Mouse (Mus musculus) myocyte (in vitro differentiated cells): ENCODE measurements around the gene Actn4. TPM values are rescaled to one million over a fixed set of nuclear protein-coding genes. Genes with fewer than 3 reads are reported as not detected.

ENCODE experiments used
- H3K27me3 ChIP-seq: one replicate; pipeline ENCODE4 v1.6.1; 2011; ENCODE audit not compliant: control insufficient read depth, insufficient read depth, insufficient read length
- H3K36me3 ChIP-seq: one replicate; pipeline ENCODE4 v1.6.1; 2011; ENCODE audit not compliant: control insufficient read depth, insufficient read depth
- H3K4me2 ChIP-seq: one replicate; pipeline ENCODE4 v1.6.1; 2011; ENCODE audit warnings: low read depth, control low read depth
- H3K4me3 ChIP-seq: one replicate; pipeline ENCODE4 v1.5.1; 2011; ENCODE audit warnings: mild to moderate bottlenecking, control low read depth, moderate library complexity
- H3K79me2 ChIP-seq: one replicate; pipeline ENCODE4 v1.6.1; 2011; ENCODE audit not compliant: control insufficient read depth, insufficient read depth
- H3ac ChIP-seq: one replicate; pipeline ENCODE4 v1.6.1; 2011; ENCODE audit not compliant: control insufficient read depth, insufficient read length
- CEBPB ChIP-seq: IDR thresholded peaks from 2 replicates; pipeline ENCODE4 v1.6.1; 2011; ENCODE audit warnings: mild to moderate bottlenecking, moderate library complexity; ENCODE audit not compliant: poor library complexity, insufficient read depth, severe bottlenecking
- E2F4 ChIP-seq: IDR thresholded peaks from one replicate; pipeline ENCODE4 v1.6.1; 2011; ENCODE audit warnings: mild to moderate bottlenecking, control low read depth, moderate library complexity; ENCODE audit not compliant: insufficient read depth
- MAX ChIP-seq: IDR thresholded peaks from one replicate; pipeline ENCODE4 v1.6.1; 2011; ENCODE audit warnings: low read depth, mild to moderate bottlenecking, control low read depth
- MYOD1 ChIP-seq, 3 experiments: IDR thresholded peaks; one replicate each; pipeline ENCODE4 v1.6.1; 2011; ENCODE audit warnings: control low read depth in 2 of 3, low read depth in 2 of 3, mild to moderate bottlenecking in 2 of 3, moderate library complexity in 1 of 3; ENCODE audit not compliant: insufficient read length in 2 of 3, control insufficient read depth in 1 of 3
- MYOG ChIP-seq, 3 experiments: IDR thresholded peaks; one replicate each; pipeline ENCODE4 v1.6.1; 2011; ENCODE audit warnings: control low read depth in 2 of 3, low read depth in 2 of 3, mild to moderate bottlenecking in 2 of 3; ENCODE audit not compliant: insufficient read length in 2 of 3, control insufficient read depth in 1 of 3, insufficient read depth in 1 of 3
- POLR2A ChIP-seq: IDR thresholded peaks from one replicate; pipeline ENCODE4 v1.6.1; 2011; ENCODE audit warnings: low read depth, mild to moderate bottlenecking, control low read depth, moderate library complexity; ENCODE audit not compliant: insufficient read length
- POLR2AphosphoS2 ChIP-seq: IDR thresholded peaks from one replicate; pipeline ENCODE4 v1.6.1; 2011; ENCODE audit warnings: low read depth, control low read depth; ENCODE audit not compliant: insufficient read length
- REST ChIP-seq: IDR thresholded peaks from one replicate; pipeline ENCODE4 v1.6.1; 2011; ENCODE audit warnings: mild to moderate bottlenecking, control low read depth, moderate library complexity; ENCODE audit not compliant: insufficient read depth, insufficient read length
- SRF ChIP-seq: IDR thresholded peaks from one replicate; pipeline ENCODE4 v1.6.1; 2011; ENCODE audit warnings: low read depth; ENCODE audit not compliant: control insufficient read depth, insufficient read length
- TCF12 ChIP-seq: IDR thresholded peaks from one replicate; pipeline ENCODE4 v1.6.1; 2011; ENCODE audit warnings: mild to moderate bottlenecking, control low read depth; ENCODE audit not compliant: poor library complexity, insufficient read depth, severe bottlenecking
- TCF3 ChIP-seq: IDR thresholded peaks from one replicate; pipeline ENCODE4 v1.6.1; 2011; ENCODE audit warnings: low read depth, control low read depth; ENCODE audit not compliant: insufficient read length
- USF1 ChIP-seq: IDR thresholded peaks from one replicate; pipeline ENCODE4 v1.6.1; 2011; ENCODE audit warnings: low read depth, mild to moderate bottlenecking, control low read depth, moderate library complexity
- polyA plus RNA-seq: library from polyadenylated mRNA; unstranded; fragments of >200 nt; fragmentation: generic; extraction: Trizol; gene quantifications from one replicate; pipeline ENCODE4 v1.2.1, GENCODE M21; 2012; ENCODE audit warnings: missing spikeins

The Actn4 gene
- polyA plus RNA-seq, 1 experiment = 270 TPM

GRCm38 (mm10) chr7:28954773-28955172, 7.4 kb downstream of the Actn4 start:
- Histone ChIP-seq H3K4me2 (peak overlapping the region; percentile 83), H3K27me3 (no peaks in the 10 kb centered on the region), H3K36me3 (peaks cover 5% of the 10 kb centered on the region), H3K79me2 (peaks cover 88% of the 10 kb centered on the region), H3K4me3 (no peak overlapping the region), H3ac (no peak overlapping the region)
- TF ChIP-seq REST (no peak), CEBPB (peak; percentile 74)

- H3K4me2 ChIP-seq = peak overlapping the region; percentile 70
- H3K27me3 ChIP-seq = no peaks in the 10 kb centered on the region
- TF ChIP-seq TCF3 (no peak), MAX (no peak), CEBPB (no peak), MYOD1 (IDR thresholded peaks at IDR 0.05; ENCODE audit: control insufficient read depth in 1 of 3, insufficient read length in 2 of 3, low read depth in 2 of 3) (no peak), TCF12 (no peak), USF1 (no peak)
- H3K36me3 ChIP-seq = peaks cover 5% of the 10 kb centered on the region
- no peak overlapping the region for H3K4me3 ChIP-seq
- H3K79me2 ChIP-seq = peaks cover 88% of the 10 kb centered on the region
- no peak overlapping the region for H3ac ChIP-seq
Observed at GRCm38 (mm10) chr7:28953476-28954376, 8.4 kb downstream of the Actn4 start.

- Histone ChIP-seq H3K4me3 (no peak overlapping the region), H3K36me3 (peaks cover 5% of the 10 kb centered on the region), H3K4me2 (peak overlapping the region; percentile 70), H3K27me3 (no peaks in the 10 kb centered on the region), H3ac (no peak overlapping the region), H3K79me2 (peaks cover 88% of the 10 kb centered on the region)
- TF ChIP-seq E2F4 (no peak), POLR2A (no peak), REST (no peak), MAX (no peak), POLR2AphosphoS2 (no peak), MYOD1 (IDR thresholded peaks at IDR 0.05; ENCODE audit: control insufficient read depth in 1 of 3, insufficient read length in 2 of 3, low read depth in 2 of 3) (no peak), TCF12 (no peak), USF1 (no peak), SRF (no peak), MYOG (IDR thresholded peaks at IDR 0.05; ENCODE audit: control insufficient read depth in 1 of 3, insufficient read depth in 1 of 3, insufficient read length in 2 of 3, low read depth in 2 of 3) (no peak), CEBPB (no peak), TCF3 (no peak)
Observed at GRCm38 (mm10) chr7:28952786-28953185, 9.4 kb downstream of the Actn4 start.

- no peak overlapping the region for H3ac ChIP-seq
- no peak overlapping the region for H3K4me3 ChIP-seq
- TF ChIP-seq TCF3 (no peak), CEBPB (no peak), E2F4 (no peak), SRF (peak; percentile 34)
- H3K27me3 ChIP-seq = no peaks in the 10 kb centered on the region
- peak overlapping the region; percentile 70 for H3K4me2 ChIP-seq
- peaks cover 88% of the 10 kb centered on the region for H3K79me2 ChIP-seq
- H3K36me3 ChIP-seq = peaks cover 5% of the 10 kb centered on the region
Observed at GRCm38 (mm10) chr7:28951764-28952163, 10.4 kb downstream of the Actn4 start.

GRCm38 (mm10) chr7:28950346-28951037, 11.6 kb downstream of the Actn4 start:
- no peaks in the 10 kb centered on the region for H3K27me3 ChIP-seq
- no peak overlapping the region for H3K4me2 ChIP-seq
- H3ac ChIP-seq = no peak overlapping the region
- no peak overlapping the region for H3K4me3 ChIP-seq
- TF ChIP-seq MAX = no peak
- TF ChIP-seq MYOD1 (IDR thresholded peaks at IDR 0.05; ENCODE audit: control insufficient read depth in 1 of 3, insufficient read length in 2 of 3, low read depth in 2 of 3) = no peak
- TF ChIP-seq MYOG (IDR thresholded peaks at IDR 0.05; ENCODE audit: control insufficient read depth in 1 of 3, insufficient read depth in 1 of 3, insufficient read length in 2 of 3, low read depth in 2 of 3) = no peak
- TF ChIP-seq TCF3 = no peak
- no peak for TF ChIP-seq POLR2A
- TF ChIP-seq USF1 = no peak
- H3K79me2 ChIP-seq = peaks cover 87% of the 10 kb centered on the region
- H3K36me3 ChIP-seq = peaks cover 5% of the 10 kb centered on the region
